Mouse (Mus musculus) kidney, postnatal 4 days (tissue): Measurements from ENCODE around the gene Mcu.
A peak's percentile ranks its signal among the peaks of the same experiment; 100 is the strongest.

ENCODE experiments used
- DNase-seq, 2 experiments: peaks; one replicate each; pipeline ENCODE4 v3.0.0; 2021; ENCODE audit warnings: mixed read lengths in 2 of 2

Gene Mcu

DNA sequence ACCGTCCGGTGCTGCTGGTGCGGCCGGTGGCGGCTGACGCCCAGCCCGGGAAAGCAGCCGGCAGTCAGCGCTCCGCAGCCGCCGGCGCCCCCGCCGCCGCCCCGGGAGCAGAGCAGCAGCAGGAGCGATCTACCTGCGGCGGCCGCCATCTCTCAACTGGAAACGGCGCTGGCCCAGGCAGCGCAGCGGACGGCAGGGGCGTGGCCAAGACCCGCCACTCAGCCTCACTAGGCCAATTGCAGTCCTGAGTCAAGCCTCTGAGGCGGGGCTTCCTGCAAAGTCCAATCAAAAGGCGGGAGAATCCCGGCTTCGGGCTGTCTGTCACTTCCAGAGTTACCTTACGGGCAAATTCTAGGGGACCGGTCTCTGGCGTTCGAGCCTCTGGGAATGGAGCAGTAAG lies at the start of gene Mcu:
Mcu (minus strand) TSS at position 171 of the 400 bp plus-strand sequence.
- DNase-seq: peak; percentile 98

DNA sequence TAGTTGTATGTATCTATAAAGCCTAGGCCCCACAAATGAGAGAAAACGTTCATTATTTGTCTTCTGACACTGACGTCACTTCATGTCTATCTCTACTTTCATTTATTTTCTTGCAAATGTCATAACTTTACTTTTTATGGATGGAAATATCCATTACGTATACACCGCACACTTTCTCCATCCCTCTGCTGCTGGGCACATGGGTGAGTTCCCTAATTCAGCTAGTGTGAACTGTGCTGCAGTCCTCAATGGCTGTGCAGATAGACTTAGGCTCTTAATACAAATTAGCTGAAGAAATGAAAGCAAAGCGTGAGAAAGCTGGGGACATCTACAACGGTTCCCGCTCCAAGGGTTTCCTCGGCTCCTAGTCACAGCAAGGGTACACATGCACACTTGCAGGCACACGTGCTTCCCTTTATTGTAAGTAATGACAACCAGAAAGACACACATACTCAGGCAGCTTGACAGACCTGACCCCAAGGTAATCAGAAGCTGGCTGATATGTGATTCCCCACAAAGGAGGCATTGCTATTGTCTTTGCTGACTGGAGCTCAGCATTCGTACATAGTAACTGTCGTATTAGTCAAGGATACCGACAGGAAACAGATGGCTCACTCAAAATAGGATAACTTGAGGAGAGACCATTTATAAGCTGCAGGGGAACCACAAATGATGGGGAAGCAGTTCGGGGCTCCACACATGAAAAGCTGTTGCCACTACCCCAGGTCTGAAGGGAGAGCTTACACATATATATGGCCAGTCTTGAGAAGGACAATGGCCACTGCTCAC lies 49.2 kb upstream of the Mcu start:
- no peak for DNase-seq

GRCm38 (mm10) chr10:59664765-59665164 lies 48.3 kb upstream of the Mcu start:
- DNase-seq: no peak

DNA sequence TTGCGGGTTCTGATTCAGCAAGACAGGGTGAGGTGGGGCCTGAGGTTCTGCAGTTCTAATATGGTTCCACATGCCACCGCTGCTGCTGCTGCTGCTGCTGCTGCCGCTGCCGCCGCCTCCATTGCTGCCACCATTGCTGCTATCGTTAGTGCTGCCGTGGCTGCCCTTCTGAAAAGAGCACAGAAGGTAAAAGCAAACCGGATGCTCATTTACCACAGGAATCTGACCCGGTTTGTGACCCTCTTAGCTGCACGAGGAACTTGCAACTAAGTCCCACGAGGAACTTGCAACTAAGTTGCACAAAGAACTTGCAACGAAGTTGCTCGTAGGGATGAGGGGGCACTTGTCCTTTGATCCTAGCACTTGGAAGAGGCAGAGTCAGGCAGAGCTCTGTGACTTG lies 40.3 kb upstream of the Mcu start:
- DNase-seq: no peak

GRCm38 (mm10) chr10:59646821-59647378 lies 30.4 kb upstream of the Mcu start:
- DNase-seq: no peak

GRCm38 (mm10) chr10:59645153-59645552 lies 28.7 kb upstream of the Mcu start:
- no peak for DNase-seq

DNA sequence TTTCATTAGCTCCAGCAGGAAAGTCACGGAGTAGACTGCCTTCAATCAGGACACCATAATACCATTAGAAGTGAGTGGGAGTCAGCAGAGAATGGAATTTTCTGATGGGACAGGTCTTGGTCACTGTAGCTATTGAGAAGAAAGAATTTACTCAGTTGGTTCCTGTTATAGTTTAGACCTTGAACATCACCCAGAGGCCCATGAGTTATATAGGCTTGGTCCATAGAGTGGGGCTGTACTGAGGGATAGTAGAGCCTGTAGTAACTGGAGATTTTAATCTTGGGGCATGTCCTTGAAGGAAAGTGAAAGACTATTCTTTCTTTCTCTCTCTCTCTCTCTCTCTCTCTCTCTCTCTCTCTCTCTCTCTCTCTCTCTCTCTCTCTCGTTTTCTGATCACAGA lies 28.2 kb upstream of the Mcu start:
- no peak for DNase-seq

GRCm38 (mm10) chr10:59643645-59644044 lies 27.2 kb upstream of the Mcu start:
- DNase-seq: no peak

- no peak for DNase-seq
Measured at GRCm38 (mm10) chr10:59642659-59643377, 26.3 kb upstream of the Mcu start.

DNA sequence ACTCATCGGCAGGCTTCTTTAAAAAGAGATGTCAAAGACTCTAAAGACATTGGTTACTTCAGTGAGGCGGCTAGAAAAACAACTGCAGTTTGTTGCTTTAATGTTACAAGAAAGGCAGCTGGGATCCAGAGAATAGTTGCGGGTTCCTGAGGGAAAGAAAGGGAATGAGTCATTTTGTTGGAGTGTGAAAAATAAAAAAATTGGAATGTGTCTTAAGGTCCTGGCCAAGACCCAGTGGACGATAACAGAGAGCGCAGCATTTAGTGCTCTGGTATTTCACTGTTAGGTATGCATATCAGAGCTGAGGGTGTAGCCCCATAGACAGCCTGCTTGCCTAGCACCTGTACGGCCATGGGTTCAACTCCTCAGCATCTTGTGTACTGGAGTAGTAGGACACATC lies 22.1 kb upstream of the Mcu start:
- no peak for DNase-seq

DNA sequence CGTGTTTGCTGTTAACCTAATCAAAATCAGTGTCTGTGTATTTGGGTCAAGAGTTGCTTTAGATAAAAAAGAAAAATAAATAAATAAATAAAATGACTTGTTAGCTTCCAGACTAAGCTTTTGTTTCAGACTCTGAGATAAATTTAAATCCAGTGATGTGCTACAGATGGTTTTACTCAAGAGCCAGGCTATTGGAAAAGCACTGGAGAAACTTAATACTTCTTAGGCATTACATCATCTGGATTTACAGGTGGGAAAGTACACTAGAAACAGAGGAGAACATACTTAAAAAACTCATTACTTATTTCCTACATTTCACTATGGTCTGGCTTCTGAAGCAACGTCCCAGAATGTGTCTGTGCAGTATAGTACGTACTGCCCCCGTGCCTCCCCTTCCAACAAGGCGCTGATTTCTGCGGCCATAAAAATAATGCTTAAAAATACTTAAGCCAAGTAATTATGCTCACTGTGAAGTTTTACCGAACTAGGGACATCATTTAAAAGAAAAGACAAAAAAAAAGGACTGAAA lies 21.2 kb upstream of the Mcu start:
- DNase-seq: no peak

DNA sequence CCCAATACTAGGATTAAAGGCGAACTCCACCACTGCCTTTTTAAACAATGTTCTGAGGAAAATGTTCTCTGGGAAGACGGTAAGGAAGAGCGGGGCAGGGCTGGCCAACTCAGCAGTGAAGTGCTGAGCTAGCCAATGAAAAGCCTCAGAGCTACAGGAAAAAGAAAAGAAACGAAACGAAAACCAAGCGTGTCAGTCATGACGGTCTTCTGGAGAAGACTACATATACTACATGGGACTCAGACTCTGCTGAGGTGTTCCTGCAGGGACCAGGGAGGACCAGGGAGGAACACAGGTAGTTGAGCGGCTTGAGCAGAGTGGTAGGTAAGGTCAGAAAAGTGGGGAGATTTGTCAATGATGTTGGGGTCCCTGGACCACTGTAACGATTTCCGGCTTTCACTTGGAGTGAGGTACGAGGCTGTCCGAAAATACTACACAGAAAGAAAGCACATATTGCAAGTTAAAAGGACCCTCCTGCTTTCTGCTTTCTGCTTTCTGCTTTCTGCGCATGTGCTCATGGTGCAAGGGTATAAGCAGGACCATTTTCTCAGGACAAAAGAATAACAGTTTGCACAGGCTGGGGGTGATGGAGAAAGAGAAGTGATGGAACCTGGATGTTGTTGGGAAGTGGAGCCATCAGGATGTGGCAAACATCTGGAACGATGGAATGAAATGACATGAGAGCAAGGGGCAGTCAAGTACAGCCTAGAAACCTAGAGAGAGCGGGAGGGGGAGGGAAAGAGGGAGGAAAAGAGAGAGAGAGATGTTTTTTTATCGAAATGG lies 20.4 kb upstream of the Mcu start:
- DNase-seq: peak in 1 of 2 experiments; percentile 31

- no peak for DNase-seq
Measured at GRCm38 (mm10) chr10:59636048-59636447, 19.6 kb upstream of the Mcu start.

DNA sequence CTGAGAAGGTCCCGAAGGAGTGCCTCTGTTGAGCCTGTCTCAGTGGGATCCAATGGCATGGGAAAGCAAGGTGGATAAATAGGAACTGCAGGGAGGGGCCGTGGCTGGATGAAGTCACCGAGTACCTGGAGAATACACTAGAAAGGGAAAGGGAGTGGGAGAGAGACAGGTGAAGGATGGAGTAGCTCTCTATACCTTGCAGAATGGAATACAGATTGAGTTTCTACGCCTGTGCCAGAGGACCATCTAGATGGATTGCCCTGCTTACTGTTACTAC lies 13.0 kb upstream of the Mcu start:
- DNase-seq: no peak

- DNase-seq: no peak
Measured at GRCm38 (mm10) chr10:59628641-59629505, 12.4 kb upstream of the Mcu start.

- no peak for DNase-seq
Measured at GRCm38 (mm10) chr10:59623496-59623895, 7.0 kb upstream of the Mcu start.

- no peak for DNase-seq
Measured at GRCm38 (mm10) chr10:59621355-59621754, 4.9 kb upstream of the Mcu start.

DNA sequence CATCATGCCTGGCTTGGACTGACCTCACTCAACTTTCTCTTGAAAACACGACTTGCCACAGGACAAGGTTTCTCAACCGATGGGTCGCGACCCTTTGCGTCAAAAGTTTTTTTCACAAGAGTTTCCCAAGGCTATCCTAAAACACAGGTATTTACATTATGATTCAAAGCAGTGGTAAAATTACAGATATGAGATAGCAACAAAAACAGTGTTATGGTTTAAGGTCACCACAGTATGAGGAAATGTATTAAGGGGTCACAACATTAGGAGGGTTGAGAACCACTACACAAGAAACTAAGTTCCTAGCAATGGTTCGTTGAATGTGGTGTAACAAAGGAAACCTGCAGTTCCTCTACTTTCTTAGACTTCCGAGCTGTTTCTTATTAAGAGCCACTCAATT lies 1.3 kb upstream of the Mcu start:
- no peak for DNase-seq

DNA sequence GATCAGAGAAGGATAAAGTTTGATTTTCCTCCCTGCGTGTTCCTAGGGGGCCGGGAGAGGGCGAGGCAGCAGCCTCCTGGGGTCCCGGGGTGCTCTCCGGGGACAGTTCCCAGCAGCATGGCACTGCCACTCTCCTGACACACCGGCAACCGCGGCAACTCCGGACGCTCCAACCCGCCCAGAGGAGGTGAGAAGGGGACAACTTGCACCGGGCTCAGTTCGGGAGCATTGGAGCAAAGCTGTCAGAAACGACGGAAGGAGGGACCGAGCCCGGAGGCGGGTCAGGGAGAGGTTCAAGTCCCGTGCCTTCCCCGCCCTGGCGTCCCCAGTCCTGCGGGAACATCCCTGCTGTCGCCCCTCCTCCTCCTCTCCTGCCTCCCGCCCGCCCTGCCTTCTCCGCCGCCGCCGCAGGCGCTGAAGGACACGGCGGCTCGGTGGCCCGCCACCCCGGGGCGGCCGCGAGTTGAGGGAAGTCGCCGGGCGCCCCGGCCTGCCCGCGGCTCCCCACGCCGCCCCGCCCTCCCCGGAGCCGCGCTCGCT lies 441 bp downstream of the Mcu start, which contains the start of gene Gm10322:
Gm10322 (plus strand) TSS at position 83 of the 540 bp plus-strand sequence.
- peak; percentile 74 to 85 for DNase-seq

GRCm38 (mm10) chr10:59615411-59615810 lies 1.1 kb downstream of the Mcu start:
- no peak for DNase-seq

- DNase-seq: no peak
Measured at GRCm38 (mm10) chr10:59614141-59614540, 2.4 kb downstream of the Mcu start.

- no peak for DNase-seq
Measured at GRCm38 (mm10) chr10:59613276-59613675, 3.2 kb downstream of the Mcu start.
